In genomic region chr10:62600056-62600455, GRCm38 (mm10) we compare ENCODE assay signal across 13 mouse cellular contexts. TPM values are rescaled to one million over a fixed set of nuclear protein-coding genes. Genes with fewer than 3 reads are reported as not detected.
DNase-seq lines count a peak whose midpoint lies in the region; ATAC-seq and TF ChIP-seq lines count a peak whose summit lies in the region.
"Had no signal": no experiment of that assay in that cellular context is flagged by ENCODE, and none has a peak within 500 bp of the region (broad histone marks: within the 10 kb centered on the region; RNA-seq: fewer than 3 reads in every experiment).

No protein-coding gene starts in this region.

- H3K27ac ChIP-seq in kidney, embryonic 15.5 days, result no peak overlapping the region
- H3K27ac ChIP-seq in liver, embryonic 14.5 days, result no peak overlapping the region
- H3K27ac ChIP-seq: intestine, embryonic 15.5 days; limb, embryonic 15.5 days had no signal

- TF ChIP-seq CTCF in G1E (IDR thresholded peaks at IDR 0.05; ENCODE audit: low read depth, low read length), result no peak
- TF ChIP-seq CTCF in liver, embryonic 14.5 days (IDR thresholded peaks at IDR 0.05; ENCODE audit: low read depth), result no peak

- H3K9me3 ChIP-seq in kidney, embryonic 15.5 days (replicated peaks), result no peaks in the 10 kb centered on the region
- no peaks in the 10 kb centered on the region for H3K9me3 ChIP-seq in G1E (replicated peaks)
- no peaks in the 10 kb centered on the region for H3K9me3 ChIP-seq in liver, embryonic 14.5 days (ENCODE audit: control insufficient read depth, low read length)
- H3K9me3 ChIP-seq: intestine, embryonic 15.5 days; limb, embryonic 15.5 days had no signal

- H3K9ac ChIP-seq in kidney, embryonic 15.5 days, result no peak overlapping the region
- no peak overlapping the region for H3K9ac ChIP-seq in liver, embryonic 14.5 days (replicated peaks)
- H3K9ac ChIP-seq: intestine, embryonic 15.5 days; limb, embryonic 15.5 days had no signal

- H3K4me2 ChIP-seq in kidney, embryonic 15.5 days, result 0 out of 2 replicates have a peak overlapping the region, but pooled peaks have one; percentile 6
- H3K4me2 ChIP-seq in liver, embryonic 14.5 days (ENCODE audit: low read depth), result peak overlapping the region; percentile 99

- 85% methylated on average over 6 of the region's 6 CpGs for WGBS in kidney, embryonic 15.5 days
- WGBS in liver, embryonic 14.5 days (ENCODE audit: insufficient replicate concordance), result 57% methylated on average over 6 of the region's 6 CpGs

- peaks cover 33% of the 10 kb centered on the region for H3K36me3 ChIP-seq in kidney, embryonic 15.5 days
- peaks cover 35% of the 10 kb centered on the region for H3K36me3 ChIP-seq in G1E (replicated peaks)
- peaks cover 28% of the 10 kb centered on the region for H3K36me3 ChIP-seq in liver, embryonic 14.5 days (replicated peaks; ENCODE audit: control insufficient read depth, insufficient read depth, low read depth)

- TF ChIP-seq EP300 in liver, embryonic 14.5 days (IDR thresholded peaks at IDR 0.05; ENCODE audit: low read depth), result no peak

- no peak for DNase-seq in kidney, postnatal 25 days
- peak; percentile 39 for DNase-seq in CD4-positive, CD25-positive, alpha-beta regulatory T cell, adult 2 months (ENCODE audit: low read depth, low spot score)
- DNase-seq in G1E (ENCODE audit: low spot score), result no peak
- DNase-seq in liver, embryonic 14.5 days (ENCODE audit: low read depth in 3 of 3, low spot score in 3 of 3), result no peak
- no peak for DNase-seq in left cerebral cortex, postnatal 25 days (ENCODE audit: low spot score in 2 of 2)
- DNase-seq in cerebellum, adult 11-12 months, result no peak
- DNase-seq: cerebellum, adult 9-11 months; kidney, postnatal 10 days; thymus, postnatal 25 days had no signal

- H3K4me3 ChIP-seq in kidney, embryonic 15.5 days (replicated peaks), result no peak overlapping the region
- peak overlapping the region; percentile 67 for H3K4me3 ChIP-seq in G1E (ENCODE audit: low read depth, low read length)
- peak overlapping the region; percentile 24 to 94; a peak in 2 of 4 replicates for H3K4me3 ChIP-seq in liver, embryonic 14.5 days (ENCODE audit: insufficient read depth in 1 of 2, low read depth in 2 of 2, low read length in 2 of 2)
- H3K4me3 ChIP-seq: intestine, embryonic 15.5 days; limb, embryonic 15.5 days had no signal

- intact Hi-C loops in left cerebral cortex, postnatal 25 days (cut with DNase I), result no loop called here

- no peaks in the 10 kb centered on the region for H3K27me3 ChIP-seq in kidney, embryonic 15.5 days
- no peaks in the 10 kb centered on the region for H3K27me3 ChIP-seq in G1E (ENCODE audit: insufficient read depth, low read length)
- H3K27me3 ChIP-seq in liver, embryonic 14.5 days (ENCODE audit: control insufficient read depth, insufficient read depth, low read length), result no peaks in the 10 kb centered on the region
- H3K27me3 ChIP-seq: intestine, embryonic 15.5 days; limb, embryonic 15.5 days had no signal

- ATAC-seq in kidney, embryonic 15.5 days (replicated peaks; ENCODE audit: low FRiP score), result no peak
- no peak for ATAC-seq in G1E (ENCODE audit: extremely low read depth, insufficient number of reproducible peaks, low FRiP score, poor library complexity, severe bottlenecking)
- no peak for ATAC-seq in liver, embryonic 14.5 days (ENCODE audit: insufficient read depth)
- ATAC-seq: forebrain, embryonic 16.5 days; intestine, embryonic 15.5 days had no signal

- peaks cover 20% of the 10 kb centered on the region for H3K4me1 ChIP-seq in kidney, embryonic 15.5 days
- H3K4me1 ChIP-seq in G1E (ENCODE audit: insufficient read depth, low read depth, low read length), result peaks cover 21% of the 10 kb centered on the region
- H3K4me1 ChIP-seq in liver, embryonic 14.5 days (replicated peaks; ENCODE audit: control insufficient read depth in 2 of 2, insufficient read depth in 2 of 2, low read length in 1 of 2), result peaks cover 3 to 17% of the 10 kb centered on the region in 2 experiments; a peak in 3 of 4 replicates
- H3K4me1 ChIP-seq: intestine, embryonic 15.5 days had no signal

RNA-seq across cellular contexts. Expression of gene Ddx21, which starts 2.0 kb away (rescaled TPM):
- 24.2 and 24.6 TPM in 2 replicates for polyA plus RNA-seq in kidney, embryonic 15.5 days (2015; fragmentation: Nextera tagmentation; extraction: Ambion mirVana)
- total RNA-seq in G1E (2014; fragmentation: Nextera tagmentation) (77.7 and 85.9 TPM in 2 replicates), G1E (2017) (66.7 and 81.1 TPM in 2 replicates)
- polyA plus RNA-seq in G1E (2012), result 68.0 and 74.3 TPM in 2 replicates
- polyA plus RNA-seq in liver, embryonic 14.5 days (2012; rRNA removed), result 17.7 and 31.5 TPM in 2 replicates
- polyA plus RNA-seq in liver, embryonic 14.5 days (2014; fragmentation: Nextera tagmentation; extraction: Ambion mirVana), result 19.2 and 20.3 TPM in 2 replicates
- total RNA-seq in left cerebral cortex, postnatal 25 days (2021), result 10 to 100 TPM; 21.7 to 22.2 TPM

RNA-seq across cellular contexts. Expression of gene Kif1bp, which starts 21.8 kb away (rescaled TPM):
- 34.0 and 35.2 TPM in 2 replicates for polyA plus RNA-seq in kidney, embryonic 15.5 days (2015; fragmentation: Nextera tagmentation; extraction: Ambion mirVana)
- total RNA-seq in G1E (2014; fragmentation: Nextera tagmentation), result 51.4 and 51.5 TPM in 2 replicates
- total RNA-seq in G1E (2017), result 60.1 and 60.9 TPM in 2 replicates
- 10.9 and 14.9 TPM in 2 replicates for polyA plus RNA-seq in G1E (2012)
- polyA plus RNA-seq in liver, embryonic 14.5 days (2012; rRNA removed), result 6.0 and 9.2 TPM in 2 replicates
- polyA plus RNA-seq in liver, embryonic 14.5 days (2014; fragmentation: Nextera tagmentation; extraction: Ambion mirVana), result 11.5 and 13.5 TPM in 2 replicates
- total RNA-seq in left cerebral cortex, postnatal 25 days (2021), result 100 to 1,000 TPM; 169 to 181 TPM

RNA-seq across cellular contexts. Expression of gene Ddx50, which starts 51.0 kb away (rescaled TPM):
- polyA plus RNA-seq in kidney, embryonic 15.5 days (2015; fragmentation: Nextera tagmentation; extraction: Ambion mirVana), result 122 and 126 TPM in 2 replicates
- 67.5 and 76.6 TPM in 2 replicates for total RNA-seq in G1E (2014; fragmentation: Nextera tagmentation)
- 54.3 and 58.0 TPM in 2 replicates for total RNA-seq in G1E (2017)
- polyA plus RNA-seq in G1E (2012), result 34.5 and 35.4 TPM in 2 replicates
- 9.9 and 22.7 TPM in 2 replicates for polyA plus RNA-seq in liver, embryonic 14.5 days (2012; rRNA removed)
- 36.7 and 41.0 TPM in 2 replicates for polyA plus RNA-seq in liver, embryonic 14.5 days (2014; fragmentation: Nextera tagmentation; extraction: Ambion mirVana)
- total RNA-seq in left cerebral cortex, postnatal 25 days (2021), result 10 to 100 TPM; 85.1 to 95.6 TPM
